Mouse (Mus musculus): ENCODE measurements around the gene S100pbp. TPM values are rescaled to one million over a fixed set of nuclear protein-coding genes. Genes with fewer than 3 reads are reported as not detected.

S100pbp gene
- 1 to 10 TPM; 3.3 to 5.1 TPM for total RNA-seq (2021)
- long read RNA-seq, experiment 1, partial matches to known transcripts = 0 of 2 reads
- long read RNA-seq, experiment 1, other reads (novel, unspliced or antisense) = 2 of 2 reads
- long read RNA-seq, experiment 2, partial matches to known transcripts = 0 of 5 reads
- long read RNA-seq, experiment 2, other reads (novel, unspliced or antisense) = 4 of 5 reads

- intact Hi-C loops (cut with DNase I) = no loop called here
- peak; percentile 95 for DNase-seq
Measured at GRCm38 (mm10) chr4:129189542-129190519, at the start of gene S100pbp, which contains the start of gene Yars. S100pbp (minus strand) TSS chr4:129189727. Yars (plus strand) TSS chr4:129189760.

GRCm38 (mm10) chr4:129239075-129239474 is 49.5 kb upstream of the S100pbp start:
- DNase-seq = peak in 1 of 2 experiments; percentile 32
- intact Hi-C loops (cut with DNase I) = no loop called here

GRCm38 (mm10) chr4:129238579-129239016 is 49.1 kb upstream of the S100pbp start:
- intact Hi-C loops (cut with DNase I) = no loop called here
- no peak for DNase-seq

GRCm38 (mm10) chr4:129237843-129238441 is 48.4 kb upstream of the S100pbp start:
- intact Hi-C loops (cut with DNase I) = no loop called here
- DNase-seq = no peak

GRCm38 (mm10) chr4:129236236-129236813 is 46.8 kb upstream of the S100pbp start:
- no peak for DNase-seq
- intact Hi-C loops (cut with DNase I) = no loop called here

GRCm38 (mm10) chr4:129235147-129235546 is 45.6 kb upstream of the S100pbp start:
- intact Hi-C loops (cut with DNase I) = no loop called here
- DNase-seq = no peak

- intact Hi-C loops (cut with DNase I) = no loop called here
- no peak for DNase-seq
Measured at GRCm38 (mm10) chr4:129234488-129234887, 45.0 kb upstream of the S100pbp start.

GRCm38 (mm10) chr4:129232561-129233360 is 43.2 kb upstream of the S100pbp start:
- intact Hi-C loops (cut with DNase I) = no loop called here
- no peak for DNase-seq

- intact Hi-C loops (cut with DNase I) = no loop called here
- DNase-seq = no peak
Measured at GRCm38 (mm10) chr4:129231594-129232450, 42.3 kb upstream of the S100pbp start.

GRCm38 (mm10) chr4:129230926-129231325 is 41.4 kb upstream of the S100pbp start:
- DNase-seq = no peak
- intact Hi-C loops (cut with DNase I) = no loop called here

- no peak for DNase-seq
- intact Hi-C loops (cut with DNase I) = no loop called here
Measured at GRCm38 (mm10) chr4:129227985-129228381, 38.5 kb upstream of the S100pbp start.

- intact Hi-C loops (cut with DNase I) = no loop called here
- DNase-seq = no peak
Measured at GRCm38 (mm10) chr4:129227170-129227984, 37.9 kb upstream of the S100pbp start.

- no peak for DNase-seq
- intact Hi-C loops (cut with DNase I) = no loop called here
Measured at GRCm38 (mm10) chr4:129226441-129226963, 37.0 kb upstream of the S100pbp start.

- no peak for DNase-seq
- intact Hi-C loops (cut with DNase I) = no loop called here
Measured at GRCm38 (mm10) chr4:129225315-129225714, 35.8 kb upstream of the S100pbp start.

GRCm38 (mm10) chr4:129223421-129224281 is 34.1 kb upstream of the S100pbp start:
- peak in 1 of 2 experiments; percentile 35 for DNase-seq
- intact Hi-C loops (cut with DNase I) = no loop called here

- peak in 1 of 2 experiments; percentile 31 for DNase-seq
Measured at GRCm38 (mm10) chr4:129222019-129222925, 32.7 kb upstream of the S100pbp start.

More at GRCm38 (mm10) chr4:129222019-129222925, 32.7 kb upstream of the S100pbp start:
- intact Hi-C loops (cut with DNase I) = no loop called here

All from gastrocnemius, postnatal 36 days (tissue).